Mouse (Mus musculus) hematopoietic stem cell, adult 5-6 weeks (primary cell): Measurements from ENCODE around the gene Mapk8. TPM values are rescaled to one million over a fixed set of nuclear protein-coding genes. Genes with fewer than 3 reads are reported as not detected.

Source experiments
- ATAC-seq, 2 experiments: fragments of 125-278 bp in 1 of 2; replicated peaks in 1 of 2; 2 replicates each; pipeline ENCODE4 v1.8.0; 2016 to 2017; ENCODE audit warnings: inconsistent platforms in 2 of 2, mild to moderate bottlenecking in 2 of 2, moderate number of reproducible peaks in 2 of 2, low read depth in 1 of 2, moderate TSS enrichment in 1 of 2; ENCODE audit not compliant: low FRiP score in 2 of 2, poor library complexity in 2 of 2, severe bottlenecking in 2 of 2, insufficient read depth in 1 of 2, low TSS enrichment in 1 of 2
- total RNA-seq: library from RNA; stranded (forward); fragments of 172-1452, 232-1000 nt; gene quantifications from 2 replicates; pipeline ENCODE4 v1.2.3, GENCODE M21; 2017

Gene Mapk8
- total RNA-seq, 1 experiment from 2014 or later = 89.5 TPM

- ATAC-seq = no peak
Measured at GRCm38 (mm10) chr14:33362122-33362521, 84.8 kb downstream of the Mapk8 start.

GRCm38 (mm10) chr14:33361546-33361945, 85.4 kb downstream of the Mapk8 start:
- no peak for ATAC-seq

GRCm38 (mm10) chr14:33358891-33359290, 88.1 kb downstream of the Mapk8 start:
- no peak for ATAC-seq

GRCm38 (mm10) chr14:33357600-33358368, 89.2 kb downstream of the Mapk8 start:
- no peak for ATAC-seq

GRCm38 (mm10) chr14:33355276-33355675, 91.7 kb downstream of the Mapk8 start:
- ATAC-seq = no peak

GRCm38 (mm10) chr14:33352890-33353289, 94.1 kb downstream of the Mapk8 start:
- ATAC-seq = no peak

- ATAC-seq = peak; percentile 70 to 74
Measured at GRCm38 (mm10) chr14:33351984-33352722, 94.8 kb downstream of the Mapk8 start.

GRCm38 (mm10) chr14:33351019-33351418, 95.9 kb downstream of the Mapk8 start:
- ATAC-seq = no peak

- ATAC-seq = no peak
Measured at GRCm38 (mm10) chr14:33348146-33348545, 98.8 kb downstream of the Mapk8 start.

GRCm38 (mm10) chr14:33347738-33348137, 99.2 kb downstream of the Mapk8 start:
- no peak for ATAC-seq

GRCm38 (mm10) chr14:33346546-33346945, 100.4 kb downstream of the Mapk8 start:
- ATAC-seq = no peak

- no peak for ATAC-seq
Measured at GRCm38 (mm10) chr14:33343131-33343725, 103.7 kb downstream of the Mapk8 start.

GRCm38 (mm10) chr14:33338684-33339083, 108.3 kb downstream of the Mapk8 start:
- ATAC-seq = no peak

- ATAC-seq = no peak
Measured at GRCm38 (mm10) chr14:33335733-33336132, 111.2 kb downstream of the Mapk8 start.

GRCm38 (mm10) chr14:33334402-33334801, 112.6 kb downstream of the Mapk8 start:
- no peak for ATAC-seq

- no peak for ATAC-seq
Measured at GRCm38 (mm10) chr14:33333833-33334232, 113.1 kb downstream of the Mapk8 start.

GRCm38 (mm10) chr14:33331627-33332026, 115.3 kb downstream of the Mapk8 start:
- no peak for ATAC-seq

GRCm38 (mm10) chr14:33330986-33331385, 116.0 kb downstream of the Mapk8 start:
- no peak for ATAC-seq
